Mouse (Mus musculus) T-cell, adult 2 months (primary cell): ENCODE results near the gene Sel1l3.

Experiments used
- DNase-seq: peaks from one replicate; pipeline ENCODE4 v3.0.0; 2022; ENCODE audit warnings: low spot score

Sel1l3 gene

GRCm38 (mm10) chr5:53087452-53087851 is 126.3 kb downstream of the Sel1l3 start:
- no peak for DNase-seq

GRCm38 (mm10) chr5:53078453-53078852 is 135.3 kb downstream of the Sel1l3 start:
- no peak for DNase-seq

- DNase-seq: no peak
Observed at GRCm38 (mm10) chr5:53074553-53074952, 139.2 kb downstream of the Sel1l3 start.

- DNase-seq: no peak
Observed at GRCm38 (mm10) chr5:53061532-53062130, 152.1 kb downstream of the Sel1l3 start.
